Mouse (Mus musculus): ENCODE measurements around the gene Stk4. TPM values are rescaled to one million over a fixed set of nuclear protein-coding genes. Genes with fewer than 3 reads are reported as not detected.

Gene Stk4
- polyA plus RNA-seq, 1 experiment from 2014 or later: 25.4 TPM

DNA sequence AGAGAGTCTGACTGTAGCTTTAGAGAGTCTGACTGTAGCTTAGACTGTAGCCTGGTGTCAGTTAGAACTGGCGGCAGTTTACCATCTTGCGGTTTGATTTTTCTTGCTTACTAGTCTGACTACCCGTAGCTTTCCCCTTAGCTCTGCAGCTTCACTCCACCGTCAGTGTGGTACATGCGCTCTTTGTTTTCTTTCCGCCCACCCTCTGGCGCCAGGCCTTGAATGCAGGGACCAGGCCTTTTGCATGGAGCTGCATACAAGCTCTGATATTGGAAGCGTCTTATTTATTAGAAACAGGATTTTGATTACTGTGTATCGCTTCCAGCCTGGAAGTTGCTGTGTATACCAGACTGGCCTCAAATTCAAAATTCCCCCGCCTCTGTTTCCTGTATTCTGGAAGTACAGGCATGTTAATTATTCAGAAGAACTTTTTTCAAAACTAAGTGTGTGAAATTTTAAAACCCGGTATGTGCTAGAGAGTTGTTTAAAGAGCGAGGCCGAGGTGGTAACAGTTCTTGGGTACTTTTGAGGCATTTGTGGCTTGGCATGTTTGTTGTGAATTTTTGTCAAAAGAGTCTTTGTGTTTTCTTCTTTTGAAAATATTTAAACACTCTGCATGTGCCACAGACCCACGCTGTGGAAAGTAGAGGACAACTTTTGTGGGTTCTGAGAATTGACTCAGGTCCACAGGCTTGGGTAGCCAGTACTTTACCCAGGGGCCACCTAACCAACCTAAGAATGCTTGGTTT lies 36.3 kb downstream of the Stk4 start:
- Histone ChIP-seq H3K4me2 (replicated peaks) (no peak overlapping the region), H3K9ac (no peak overlapping the region), H3K9me3 (no peaks in the 10 kb centered on the region), H3K4me1 (0 out of 2 replicates have a peak, but pooled peaks cover 6% of the 10 kb centered on the region), H3K27ac (0 out of 2 replicates have a peak overlapping the region, but pooled peaks have one; percentile 25), H3K36me3 (peaks cover 20% of the 10 kb centered on the region), H3K4me3 (no peak overlapping the region), H3K27me3 (no peaks in the 10 kb centered on the region)
- no peak for ATAC-seq (ENCODE audit: insufficient number of reproducible peaks, insufficient read depth, low FRiP score, low TSS enrichment)
- WGBS: 80% methylated on average over 14 of the region's 14 CpGs

GRCm38 (mm10) chr2:164107125-164107874 lies 37.2 kb downstream of the Stk4 start:
- no peaks in the 10 kb centered on the region for H3K9me3 ChIP-seq
- 0 out of 2 replicates have a peak overlapping the region, but pooled peaks have one; percentile 36 for H3K27ac ChIP-seq
- no peak overlapping the region for H3K4me2 ChIP-seq (replicated peaks)
- no peak overlapping the region for H3K9ac ChIP-seq
- no peak for ATAC-seq (ENCODE audit: insufficient number of reproducible peaks, insufficient read depth, low FRiP score, low TSS enrichment)
- 0 out of 2 replicates have a peak, but pooled peaks cover 6% of the 10 kb centered on the region for H3K4me1 ChIP-seq
- no peak overlapping the region for H3K4me3 ChIP-seq
- WGBS: 78% methylated on average over 16 of the region's 16 CpGs
- H3K36me3 ChIP-seq: peaks cover 14% of the 10 kb centered on the region
- no peaks in the 10 kb centered on the region for H3K27me3 ChIP-seq

- Histone ChIP-seq H3K4me3 (no peak overlapping the region), H3K9ac (no peak overlapping the region), H3K4me2 (replicated peaks) (no peak overlapping the region), H3K4me1 (0 out of 2 replicates have a peak, but pooled peaks cover 6% of the 10 kb centered on the region), H3K27ac (peak overlapping the region; percentile 54; the same call in 1 of the 2 replicates), H3K27me3 (no peaks in the 10 kb centered on the region), H3K9me3 (no peaks in the 10 kb centered on the region), H3K36me3 (peaks cover 12% of the 10 kb centered on the region; the same call in 1 of the 2 replicates)
- no peak for ATAC-seq (ENCODE audit: insufficient number of reproducible peaks, insufficient read depth, low FRiP score, low TSS enrichment)
- WGBS: 56% methylated on average over 4 of the region's 4 CpGs
Observed at GRCm38 (mm10) chr2:164108501-164108900, 38.4 kb downstream of the Stk4 start.

- Histone ChIP-seq H3K36me3 (peaks cover 12% of the 10 kb centered on the region; the same call in 1 of the 2 replicates), H3K9me3 (no peaks in the 10 kb centered on the region), H3K9ac (no peak overlapping the region), H3K4me3 (no peak overlapping the region), H3K4me1 (0 out of 2 replicates have a peak, but pooled peaks cover 6% of the 10 kb centered on the region), H3K27ac (no peak overlapping the region), H3K4me2 (replicated peaks) (no peak overlapping the region), H3K27me3 (no peaks in the 10 kb centered on the region)
- 86% methylated on average over 8 of the region's 8 CpGs for WGBS
- ATAC-seq (ENCODE audit: insufficient number of reproducible peaks, insufficient read depth, low FRiP score, low TSS enrichment): no peak
Observed at GRCm38 (mm10) chr2:164111546-164111945, 41.4 kb downstream of the Stk4 start.

GRCm38 (mm10) chr2:164114051-164114450 lies 43.9 kb downstream of the Stk4 start:
- ATAC-seq (ENCODE audit: insufficient number of reproducible peaks, insufficient read depth, low FRiP score, low TSS enrichment): no peak
- peaks cover 18% of the 10 kb centered on the region; the same call in 1 of the 2 replicates for H3K36me3 ChIP-seq
- no peak overlapping the region for H3K4me2 ChIP-seq (replicated peaks)
- H3K9ac ChIP-seq: no peak overlapping the region
- H3K4me3 ChIP-seq: no peak overlapping the region
- no peaks in the 10 kb centered on the region for H3K9me3 ChIP-seq
- H3K4me1 ChIP-seq: no peaks in the 10 kb centered on the region
- H3K27ac ChIP-seq: no peak overlapping the region
- 92% methylated on average over 6 of the region's 6 CpGs for WGBS
- no peaks in the 10 kb centered on the region for H3K27me3 ChIP-seq

DNA sequence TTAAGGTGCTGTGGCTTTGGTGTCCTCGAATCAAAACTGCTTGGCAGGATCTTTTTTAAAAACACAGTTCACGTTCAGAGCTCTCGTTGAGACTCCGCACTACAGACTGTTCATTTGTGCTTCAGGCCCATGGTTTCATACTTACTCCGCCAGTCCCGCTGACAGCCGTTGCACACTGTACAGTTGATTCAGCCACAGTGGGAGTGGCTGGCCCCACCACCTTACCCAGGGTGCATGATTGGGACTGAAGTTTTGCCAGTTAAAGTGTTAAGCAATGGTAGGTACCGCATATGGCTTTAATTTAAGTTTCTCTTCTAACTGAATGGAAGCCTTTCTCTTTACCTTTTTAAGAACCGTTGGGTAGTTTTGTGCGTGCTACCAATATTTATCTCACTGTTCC lies 45.4 kb downstream of the Stk4 start:
- Histone ChIP-seq H3K9ac (no peak overlapping the region), H3K4me1 (no peaks in the 10 kb centered on the region), H3K36me3 (peaks cover 31% of the 10 kb centered on the region), H3K9me3 (no peaks in the 10 kb centered on the region), H3K27me3 (no peaks in the 10 kb centered on the region), H3K4me2 (replicated peaks) (no peak overlapping the region), H3K27ac (0 out of 2 replicates have a peak overlapping the region, but pooled peaks have one; percentile 23), H3K4me3 (no peak overlapping the region)
- 56% methylated on average over 10 of the region's 10 CpGs for WGBS
- ATAC-seq (ENCODE audit: insufficient number of reproducible peaks, insufficient read depth, low FRiP score, low TSS enrichment): 0 out of 2 replicates have a peak, but pooled peaks have one; percentile 60

DNA sequence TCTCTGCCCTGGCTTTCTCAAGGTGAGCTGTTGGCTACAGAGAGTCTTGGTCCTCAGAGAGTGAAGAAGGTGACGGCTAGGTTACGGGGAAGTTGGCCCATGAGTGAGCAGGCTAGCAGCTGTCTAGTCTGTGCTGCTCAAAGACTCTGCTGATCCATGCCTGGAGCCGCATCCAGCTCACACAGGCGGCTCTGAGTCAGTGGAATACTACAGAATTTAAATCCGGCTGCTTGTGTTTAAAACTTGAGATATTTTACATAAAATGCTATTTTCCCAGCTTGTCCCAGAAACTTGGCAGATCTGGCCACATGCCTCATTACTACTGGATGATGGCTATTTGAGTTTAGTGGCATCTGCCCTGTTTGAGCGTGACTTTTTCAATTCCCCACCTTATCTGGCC lies 49.4 kb downstream of the Stk4 start:
- no peaks in the 10 kb centered on the region for H3K4me1 ChIP-seq
- H3K4me2 ChIP-seq (replicated peaks): no peak overlapping the region
- peaks cover 32% of the 10 kb centered on the region for H3K36me3 ChIP-seq
- no peak for ATAC-seq (ENCODE audit: insufficient number of reproducible peaks, insufficient read depth, low FRiP score, low TSS enrichment)
- H3K9me3 ChIP-seq: no peaks in the 10 kb centered on the region
- H3K27ac ChIP-seq: no peak overlapping the region
- H3K9ac ChIP-seq: no peak overlapping the region
- no peaks in the 10 kb centered on the region for H3K27me3 ChIP-seq
- WGBS: 91% methylated on average over 6 of the region's 6 CpGs
- H3K4me3 ChIP-seq: no peak overlapping the region

DNA sequence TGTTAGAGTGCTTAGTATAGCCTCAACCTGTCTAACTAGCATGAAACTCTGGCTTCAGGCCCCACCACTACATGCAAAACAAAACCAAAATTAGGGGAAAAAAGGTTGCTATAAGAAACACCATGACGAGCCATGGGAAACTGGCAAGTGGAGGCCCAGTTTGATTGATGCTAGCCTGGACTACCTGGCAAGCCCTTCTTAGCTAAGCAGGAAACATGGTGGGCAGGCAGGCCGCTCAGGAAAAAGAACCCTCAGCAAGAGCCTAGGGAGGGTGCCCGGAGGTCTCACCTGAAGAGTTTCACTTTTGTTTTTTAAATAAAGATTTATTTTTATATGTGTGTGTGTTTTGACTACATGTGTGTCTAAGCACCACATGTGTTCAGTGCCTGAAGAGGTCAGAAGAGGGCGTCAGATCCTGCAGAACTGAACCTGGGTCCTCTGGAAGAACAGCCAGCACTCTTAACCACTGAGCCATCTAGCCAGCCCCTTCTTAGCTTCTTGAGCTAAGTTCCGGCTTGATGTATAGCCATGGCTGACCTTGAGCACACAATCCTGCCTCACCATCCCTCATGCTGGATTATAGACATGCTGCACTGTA lies 53.1 kb downstream of the Stk4 start:
- no peak overlapping the region for H3K27ac ChIP-seq
- peaks cover 26% of the 10 kb centered on the region for H3K36me3 ChIP-seq
- no peak overlapping the region for H3K9ac ChIP-seq
- no peaks in the 10 kb centered on the region for H3K9me3 ChIP-seq
- no peaks in the 10 kb centered on the region for H3K27me3 ChIP-seq
- H3K4me2 ChIP-seq (replicated peaks): no peak overlapping the region
- ATAC-seq (ENCODE audit: insufficient number of reproducible peaks, insufficient read depth, low FRiP score, low TSS enrichment): no peak
- no peak overlapping the region for H3K4me3 ChIP-seq
- WGBS: 79% methylated on average over 5 of the region's 5 CpGs
- no peaks in the 10 kb centered on the region for H3K4me1 ChIP-seq

GRCm38 (mm10) chr2:164126533-164126955 lies 56.4 kb downstream of the Stk4 start:
- no peak for ATAC-seq (ENCODE audit: insufficient number of reproducible peaks, insufficient read depth, low FRiP score, low TSS enrichment)
- Histone ChIP-seq H3K4me1 (no peaks in the 10 kb centered on the region), H3K27ac (no peak overlapping the region)

DNA sequence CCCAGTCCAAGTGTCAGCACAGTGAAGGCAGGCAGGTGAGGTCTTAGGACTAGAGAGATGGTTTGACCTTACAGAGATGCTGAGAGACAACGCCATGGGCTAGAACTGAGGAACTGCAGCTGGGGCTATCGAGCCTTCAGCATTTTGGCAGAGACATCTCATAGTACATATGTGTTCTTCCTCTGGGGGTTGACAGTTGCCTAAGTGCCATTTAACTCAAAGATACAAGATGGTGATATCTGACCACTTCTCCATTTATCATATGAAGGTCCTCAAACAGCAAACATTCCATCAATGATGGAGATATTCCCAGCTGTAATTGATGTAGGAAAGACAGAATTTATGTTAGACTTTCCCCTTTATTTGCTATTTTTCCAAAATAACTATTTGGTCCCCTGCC lies 57.2 kb downstream of the Stk4 start:
- Histone ChIP-seq H3K27ac (no peak overlapping the region), H3K36me3 (peaks cover 4% of the 10 kb centered on the region; the same call in 1 of the 2 replicates), H3K9me3 (no peaks in the 10 kb centered on the region), H3K27me3 (no peaks in the 10 kb centered on the region), H3K4me1 (no peaks in the 10 kb centered on the region), H3K4me3 (no peak overlapping the region), H3K9ac (no peak overlapping the region), H3K4me2 (replicated peaks) (no peak overlapping the region)
- no peak for ATAC-seq (ENCODE audit: insufficient number of reproducible peaks, insufficient read depth, low FRiP score, low TSS enrichment)
- WGBS: 94% methylated on average over 2 of the region's 2 CpGs

More at GRCm38 (mm10) chr2:164126533-164126955, 56.4 kb downstream of the Stk4 start:
- Histone ChIP-seq H3K36me3 (peaks cover 5% of the 10 kb centered on the region; the same call in 1 of the 2 replicates), H3K4me2 (replicated peaks) (no peak overlapping the region), H3K9me3 (no peaks in the 10 kb centered on the region), H3K4me3 (no peak overlapping the region), H3K27me3 (no peaks in the 10 kb centered on the region), H3K9ac (no peak overlapping the region)
- 49% methylated on average over 13 of the region's 13 CpGs for WGBS

DNA sequence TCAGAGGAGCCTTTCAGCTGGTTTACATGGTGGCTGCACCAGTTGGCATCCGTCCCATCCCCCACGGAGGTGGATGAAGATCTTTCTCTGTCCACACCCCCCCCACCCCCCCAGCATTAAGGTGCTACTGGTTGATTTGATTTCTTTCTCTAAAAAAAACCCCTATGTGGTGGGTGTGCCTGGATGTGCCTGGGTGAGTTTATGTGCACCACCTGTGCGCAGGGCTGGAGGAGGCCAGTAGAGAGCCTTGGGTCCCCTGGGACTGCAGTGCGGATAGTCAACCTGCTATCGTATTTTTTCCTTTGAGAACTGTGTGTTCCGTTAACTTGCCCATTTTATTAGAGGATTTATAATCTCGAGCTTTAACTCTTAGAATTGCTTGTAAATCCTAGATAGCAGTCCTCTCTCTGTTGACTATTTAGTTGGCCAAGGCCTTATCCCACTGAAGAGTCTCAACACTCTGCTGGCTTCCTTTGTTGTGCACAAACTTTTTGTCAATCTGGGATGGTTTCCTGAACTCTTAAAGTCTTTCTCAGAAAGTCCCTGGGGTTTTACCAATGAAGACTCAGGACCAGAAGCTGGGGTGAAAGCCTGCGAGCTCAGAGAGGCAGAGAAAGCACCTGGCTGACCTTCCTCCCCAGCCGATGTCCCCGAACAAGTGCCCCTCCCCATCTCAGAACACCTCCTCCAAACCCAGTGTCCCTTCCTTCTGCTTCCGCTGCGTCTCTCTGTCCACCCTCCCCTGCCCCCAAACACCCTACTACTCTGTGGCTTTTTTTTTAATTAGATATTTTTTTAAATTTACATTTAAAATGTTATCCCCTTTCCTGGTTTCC lies 58.7 kb downstream of the Stk4 start:
- ATAC-seq (ENCODE audit: insufficient number of reproducible peaks, insufficient read depth, low FRiP score, low TSS enrichment): no peak
- no peak overlapping the region for H3K27ac ChIP-seq
- no peak overlapping the region for H3K4me2 ChIP-seq (replicated peaks)
- no peak overlapping the region for H3K4me3 ChIP-seq
- H3K27me3 ChIP-seq: no peaks in the 10 kb centered on the region
- no peaks in the 10 kb centered on the region for H3K4me1 ChIP-seq
- 91% methylated on average over 12 of the region's 12 CpGs for WGBS
- no peak overlapping the region for H3K9ac ChIP-seq
- peaks cover 4% of the 10 kb centered on the region; the same call in 1 of the 2 replicates for H3K36me3 ChIP-seq
- H3K9me3 ChIP-seq: no peaks in the 10 kb centered on the region
